26 mouse cellular contexts compared by ENCODE assay signal in the genomic region with DNA sequence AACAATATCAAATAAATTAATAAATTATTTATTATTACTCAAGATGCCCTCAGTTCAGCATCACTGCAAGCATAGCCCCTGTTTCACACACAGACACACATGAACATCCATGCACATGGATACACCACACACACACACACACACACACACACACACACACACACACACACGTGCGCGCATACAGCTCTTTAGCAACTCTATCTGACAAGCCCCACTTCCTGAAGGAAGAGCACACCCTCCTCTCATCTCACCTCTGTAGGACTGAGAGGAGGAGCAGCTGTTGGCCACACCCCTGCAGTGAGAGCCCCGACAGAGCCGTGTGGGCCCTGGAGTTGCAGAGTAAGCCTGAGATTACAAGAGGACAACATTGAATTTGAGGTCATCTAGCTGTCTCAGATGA. TPM values are rescaled to one million over a fixed set of nuclear protein-coding genes. Genes with fewer than 3 reads are reported as not detected.
DNase-seq lines count a peak whose midpoint lies in the region.
"Had no signal": no experiment of that assay in that cellular context is flagged by ENCODE, and none has a peak within 500 bp of the region (broad histone marks: within the 10 kb centered on the region; RNA-seq: fewer than 3 reads in every experiment).

No protein-coding gene starts in this region.

- peak; percentile 3 for DNase-seq in thymus, postnatal 14 days
- DNase-seq in thymus, adult 18-20 months, result no peak
- DNase-seq in 416B (ENCODE audit: low read depth), result peak; percentile 13
- peak; percentile 16 for DNase-seq in R1 (ENCODE audit: low read depth, low spot score)
- no peak for DNase-seq in frontal cortex, adult 2 months (ENCODE audit: extremely low spot score in 1 of 2, low spot score in 1 of 2)
- no peak for DNase-seq in testis, postnatal 10 days (ENCODE audit: low spot score)
- DNase-seq: adrenal gland, adult 2 months; adrenal gland, postnatal 10 days; adrenal gland, postnatal 25 days; cerebellum, adult 11 months; cerebellum, adult 18-20 months; cerebellum, adult 8-10 months; cerebellum, adult 9-11 months; cerebellum, postnatal 14 days; cerebellum, postnatal 36 days; embryo, embryonic 11 days had no signal

RNA-seq across cellular contexts. Expression of a gene that starts 6.5 kb away (rescaled TPM):
- not detected in 2 replicates for polyA plus RNA-seq in frontal cortex, adult 2 months (2012; rRNA removed)
- polyA plus RNA-seq: brain, embryonic 14.5 days; C2C12; embryonic facial prominence, embryonic 11.5 days; embryonic facial prominence, embryonic 13.5 days; embryonic facial prominence, embryonic 15.5 days; erythroblast, embryonic 14.5 days; forebrain, embryonic 10.5 days; forebrain, embryonic 12.5 days; forebrain, embryonic 14.5 days; forebrain, embryonic 16.5 days had no signal

RNA-seq across cellular contexts. Expression of a gene that starts 13.9 kb away (rescaled TPM):
- polyA plus RNA-seq in frontal cortex, adult 2 months (2012; rRNA removed), result not detected in 2 replicates
- polyA plus RNA-seq: adrenal gland, adult 2 months; brain, embryonic 14.5 days; C2C12; embryonic facial prominence, embryonic 11.5 days; embryonic facial prominence, embryonic 13.5 days; embryonic facial prominence, embryonic 15.5 days; erythroblast, embryonic 14.5 days; forebrain, embryonic 10.5 days; forebrain, embryonic 12.5 days; forebrain, embryonic 14.5 days; forebrain, embryonic 16.5 days had no signal

RNA-seq across cellular contexts. Expression of a gene that starts 14.6 kb away (rescaled TPM):
- 0.25 and 0.36 TPM in 2 replicates for polyA plus RNA-seq in frontal cortex, adult 2 months (2012; rRNA removed)
- polyA plus RNA-seq: adrenal gland, adult 2 months; erythroblast, embryonic 14.5 days had no signal

RNA-seq across cellular contexts. Expression of a gene that starts 24.1 kb away (rescaled TPM):
- 0.15 and 0.16 TPM in 2 replicates for polyA plus RNA-seq in frontal cortex, adult 2 months (2012; rRNA removed)
- polyA plus RNA-seq: adrenal gland, adult 2 months; brain, embryonic 14.5 days; C2C12; erythroblast, embryonic 14.5 days; forebrain, embryonic 10.5 days; forebrain, embryonic 12.5 days; forebrain, embryonic 14.5 days; forebrain, embryonic 16.5 days had no signal

RNA-seq across cellular contexts. Expression of a gene that starts 42.0 kb away (rescaled TPM):
- not detected in 2 replicates for polyA plus RNA-seq in frontal cortex, adult 2 months (2012; rRNA removed)
- polyA plus RNA-seq: adrenal gland, adult 2 months; brain, embryonic 14.5 days; C2C12; embryonic facial prominence, embryonic 11.5 days; embryonic facial prominence, embryonic 13.5 days; embryonic facial prominence, embryonic 15.5 days; erythroblast, embryonic 14.5 days; forebrain, embryonic 10.5 days; forebrain, embryonic 12.5 days; forebrain, embryonic 14.5 days; forebrain, embryonic 16.5 days had no signal

Comparison
In these comparisons a context has a peak if more than half of its experiments do, and no peak if none do; other contexts are left out.
1. DNase-seq: peak in thymus, postnatal 14 days (single experiment), 416B (single experiment) and R1 (single experiment); none in thymus, adult 18-20 months (0 of 2), frontal cortex, adult 2 months (0 of 2) and testis, postnatal 10 days (single experiment).